ENCODE assay signal across 32 mouse cellular contexts in the genomic region with DNA sequence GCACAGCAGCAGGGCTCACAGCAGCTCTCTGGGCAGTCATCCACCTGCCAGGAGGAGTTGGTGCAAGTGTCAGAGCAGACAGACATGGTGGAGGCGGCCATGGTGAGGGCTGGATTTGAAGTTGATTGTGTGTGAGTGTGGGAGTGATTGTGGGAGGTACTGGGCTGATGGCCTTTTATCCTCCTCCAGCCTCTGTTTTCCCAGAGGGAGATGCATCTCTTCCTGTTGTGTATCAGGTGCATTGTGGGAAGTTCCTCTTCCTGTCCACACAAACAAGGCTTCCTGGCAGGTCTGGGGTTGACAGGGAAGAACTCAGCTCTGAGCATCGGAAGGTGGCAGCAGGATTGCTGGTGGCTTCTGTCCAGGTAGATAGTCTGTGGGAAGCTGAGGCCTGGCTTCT. TPM values are rescaled to one million over a fixed set of nuclear protein-coding genes. Genes with fewer than 3 reads are reported as not detected.
DNase-seq lines count a peak whose midpoint lies in the region; ATAC-seq and TF ChIP-seq lines count a peak whose summit lies in the region.
"Had no signal": no experiment of that assay in that cellular context is flagged by ENCODE, and none has a peak within 500 bp of the region (broad histone marks: within the 10 kb centered on the region; RNA-seq: fewer than 3 reads in every experiment).

Gene Gm9639, minus strand, starts transcription at position 101 of the 400 bp plus-strand sequence.

- no peak within 1 kb of the TSS for H3K27ac ChIP-seq in heart, adult 2 months
- H3K27ac ChIP-seq in midbrain, embryonic 11.5 days (ENCODE audit: low read depth, low read length), result no peak within 1 kb of the TSS
- H3K27ac ChIP-seq in midbrain, embryonic 15.5 days, result no peak within 1 kb of the TSS
- H3K27ac ChIP-seq: embryonic facial prominence, embryonic 12.5 days; embryonic facial prominence, embryonic 15.5 days; forebrain, embryonic 13.5 days; hindbrain, embryonic 13.5 days had no signal

- no peak for ATAC-seq in midbrain, embryonic 11.5 days (ENCODE audit: low FRiP score)
- no peak for ATAC-seq in midbrain, embryonic 15.5 days (replicated peaks)
- ATAC-seq: CD4-positive, CD25-positive, alpha-beta regulatory T cell, adult 4 months; forebrain, embryonic 13.5 days; hindbrain, embryonic 16.5 days; inflammation-experienced regulatory T-cells, adult 6 months had no signal

- no peak for TF ChIP-seq POLR2A in heart, adult 2 months (IDR thresholded peaks at IDR 0.05; ENCODE audit: insufficient read depth, low read depth, low read length)

- H3K27me3 ChIP-seq in heart, adult 2 months (ENCODE audit: control insufficient read depth, insufficient read depth, low read length), result no peaks in the 10 kb centered on the region
- H3K27me3 ChIP-seq in midbrain, embryonic 11.5 days (ENCODE audit: control insufficient read depth, insufficient read depth, low read length), result no peaks in the 10 kb centered on the region
- H3K27me3 ChIP-seq in midbrain, embryonic 15.5 days (replicated peaks), result no peaks in the 10 kb centered on the region
- H3K27me3 ChIP-seq: embryonic facial prominence, embryonic 12.5 days; embryonic facial prominence, embryonic 15.5 days; forebrain, embryonic 13.5 days; hindbrain, embryonic 13.5 days had no signal

- WGBS in heart, adult 2 months, result 48% methylated on average over 2 of the region's 2 CpGs
- WGBS in midbrain, embryonic 11.5 days, result 64% methylated on average over 2 of the region's 2 CpGs
- 72% methylated on average over 2 of the region's 2 CpGs for WGBS in midbrain, embryonic 15.5 days

- no peaks in the 10 kb centered on the region for H3K36me3 ChIP-seq in heart, adult 2 months (ENCODE audit: control insufficient read depth, insufficient read depth, low read length)
- no peaks in the 10 kb centered on the region for H3K36me3 ChIP-seq in midbrain, embryonic 11.5 days (ENCODE audit: control insufficient read depth, insufficient read depth, low read length)
- H3K36me3 ChIP-seq in midbrain, embryonic 15.5 days (replicated peaks), result no peaks in the 10 kb centered on the region
- H3K36me3 ChIP-seq: embryonic facial prominence, embryonic 12.5 days; embryonic facial prominence, embryonic 15.5 days; hindbrain, embryonic 13.5 days had no signal

- peak; percentile 80 for DNase-seq in heart, adult 11 months
- no peak for DNase-seq in heart, adult 2 months
- peak; percentile 51 for DNase-seq in midbrain, embryonic 11.5 days (ENCODE audit: low spot score, missing footprints)
- DNase-seq in retina, embryonic 14.5 days (ENCODE audit: low spot score), result peak; percentile 1
- no peak for DNase-seq in retina, postnatal 1 day
- DNase-seq: adrenal gland, adult 2 months; adrenal gland, postnatal 14 days; cerebellum, adult 11 months; cerebellum, adult 2 months; cerebellum, adult 9-11 months; cerebellum, postnatal 25 days; gastrocnemius, postnatal 25 days had no signal

- no peaks in the 10 kb centered on the region for H3K79me2 ChIP-seq in heart, adult 2 months (replicated peaks; ENCODE audit: control insufficient read depth, insufficient read depth, low read length)

- intact Hi-C loops in heart, adult 2 months (cut with DNase I), result loop anchor here (5.0 kb wide), 1 partner anchor 168 kb away; no protein-coding TSS in a partner anchor

- H3K9ac ChIP-seq in heart, adult 2 months (ENCODE audit: low read depth, low read length), result no peak within 1 kb of the TSS
- H3K9ac ChIP-seq in midbrain, embryonic 11.5 days (ENCODE audit: low read length), result no peak within 1 kb of the TSS
- H3K9ac ChIP-seq in midbrain, embryonic 15.5 days, result no peak within 1 kb of the TSS
- H3K9ac ChIP-seq: embryonic facial prominence, embryonic 12.5 days; embryonic facial prominence, embryonic 15.5 days; forebrain, embryonic 13.5 days; hindbrain, embryonic 13.5 days had no signal

- H3K4me3 ChIP-seq in heart, adult 2 months, result no peak within 1 kb of the TSS
- H3K4me3 ChIP-seq in midbrain, embryonic 11.5 days (ENCODE audit: low read depth, low read length), result no peak within 1 kb of the TSS
- H3K4me3 ChIP-seq in midbrain, embryonic 15.5 days, result no peak within 1 kb of the TSS
- H3K4me3 ChIP-seq: embryonic facial prominence, embryonic 12.5 days; embryonic facial prominence, embryonic 15.5 days; forebrain, embryonic 13.5 days; hindbrain, embryonic 13.5 days had no signal

- TF ChIP-seq CTCF in heart, adult 2 months (IDR thresholded peaks at IDR 0.05), result no peak

- H3K4me1 ChIP-seq in heart, adult 2 months (ENCODE audit: control insufficient read depth, insufficient read depth, low read length), result no peaks in the 10 kb centered on the region; the same call in 1 of the 2 replicates
- H3K4me1 ChIP-seq in midbrain, embryonic 11.5 days (ENCODE audit: control insufficient read depth, insufficient read depth, low read length), result peaks cover 2% of the 10 kb centered on the region; the same call in 1 of the 2 replicates
- no peaks in the 10 kb centered on the region for H3K4me1 ChIP-seq in midbrain, embryonic 15.5 days
- H3K4me1 ChIP-seq: embryonic facial prominence, embryonic 12.5 days had no signal

- H3K9me3 ChIP-seq in midbrain, embryonic 11.5 days (ENCODE audit: control insufficient read depth, low read length), result no peaks in the 10 kb centered on the region
- H3K9me3 ChIP-seq in midbrain, embryonic 15.5 days, result no peaks in the 10 kb centered on the region
- H3K9me3 ChIP-seq: embryonic facial prominence, embryonic 12.5 days; embryonic facial prominence, embryonic 15.5 days; forebrain, embryonic 13.5 days; hindbrain, embryonic 13.5 days had no signal

- no peak within 1 kb of the TSS for H3K4me2 ChIP-seq in midbrain, embryonic 11.5 days
- H3K4me2 ChIP-seq in midbrain, embryonic 15.5 days, result no peak within 1 kb of the TSS
- H3K4me2 ChIP-seq: embryonic facial prominence, embryonic 12.5 days; embryonic facial prominence, embryonic 15.5 days; forebrain, embryonic 13.5 days; heart, embryonic 11.5 days; hindbrain, embryonic 13.5 days had no signal

- TF ChIP-seq EP300 in heart, adult 2 months (IDR thresholded peaks at IDR 0.05; ENCODE audit: insufficient read depth, low read depth, low read length), result no peak

RNA-seq across cellular contexts. Expression of gene Gm9639, which starts in this region (rescaled TPM):
- not detected for total RNA-seq in heart, adult 2 months (2021)
- polyA plus RNA-seq in heart, adult 2 months (2012; rRNA removed), result not detected in 2 replicates
- not detected in 2 replicates for polyA plus RNA-seq in midbrain, embryonic 11.5 days (2014; fragmentation: Nextera tagmentation; extraction: Ambion mirVana)
- not detected in 2 replicates for polyA plus RNA-seq in midbrain, embryonic 15.5 days (2015; fragmentation: Nextera tagmentation; extraction: Ambion mirVana)
- total RNA-seq: adrenal gland, adult 2 months; adrenal gland, postnatal 14 days; adrenal gland, postnatal 4 days; common myeloid progenitor, adult 5-6 weeks; gastrocnemius, adult 8-10 months; gastrocnemius, postnatal 25 days; heart, adult 8-10 months; heart, postnatal 25 days; hematopoietic stem cell, adult 5-6 weeks; MEL had no signal
- polyA plus RNA-seq: adrenal gland, adult 2 months; C2C12; CD4-positive, CD25-positive, alpha-beta regulatory T cell, adult 4 months; cerebellum, adult 2 months; embryonic facial prominence, embryonic 12.5 days; forebrain, embryonic 13.5 days; gonadal fat pad, adult 2 months; heart, embryonic 11.5 days; heart, embryonic 14.5 days; heart, postnatal 0 days; hindbrain, embryonic 13.5 days; hindbrain, embryonic 16.5 days; inflammation-experienced regulatory T-cells, adult 6 months had no signal

Comparison
In these comparisons a context has a peak if more than half of its experiments do, and no peak if none do; other contexts are left out.
1. DNase-seq: peak in heart, adult 11 months (single experiment) and retina, embryonic 14.5 days (single experiment); none in heart, adult 2 months (0 of 2) and retina, postnatal 1 day (single experiment).
2. Peak in DNase-seq in midbrain, embryonic 11.5 days; RNA of the gene not detected or under 1 TPM.